Mouse (Mus musculus) ovary, adult 2 months (tissue): ENCODE data around the gene Bud13. TPM values are rescaled to one million over a fixed set of nuclear protein-coding genes. Genes with fewer than 3 reads are reported as not detected.

Experiments
- polyA plus RNA-seq: library from polyadenylated mRNA; depleted of rRNA; stranded (reverse); fragments of >200 nt; gene quantifications from 2 replicates; pipeline ENCODE4 v1.2.3, GENCODE M21; 2012; rRNA removed

The Bud13 gene
- polyA plus RNA-seq = 11.8 and 14.7 TPM in 2 replicates

DNA sequence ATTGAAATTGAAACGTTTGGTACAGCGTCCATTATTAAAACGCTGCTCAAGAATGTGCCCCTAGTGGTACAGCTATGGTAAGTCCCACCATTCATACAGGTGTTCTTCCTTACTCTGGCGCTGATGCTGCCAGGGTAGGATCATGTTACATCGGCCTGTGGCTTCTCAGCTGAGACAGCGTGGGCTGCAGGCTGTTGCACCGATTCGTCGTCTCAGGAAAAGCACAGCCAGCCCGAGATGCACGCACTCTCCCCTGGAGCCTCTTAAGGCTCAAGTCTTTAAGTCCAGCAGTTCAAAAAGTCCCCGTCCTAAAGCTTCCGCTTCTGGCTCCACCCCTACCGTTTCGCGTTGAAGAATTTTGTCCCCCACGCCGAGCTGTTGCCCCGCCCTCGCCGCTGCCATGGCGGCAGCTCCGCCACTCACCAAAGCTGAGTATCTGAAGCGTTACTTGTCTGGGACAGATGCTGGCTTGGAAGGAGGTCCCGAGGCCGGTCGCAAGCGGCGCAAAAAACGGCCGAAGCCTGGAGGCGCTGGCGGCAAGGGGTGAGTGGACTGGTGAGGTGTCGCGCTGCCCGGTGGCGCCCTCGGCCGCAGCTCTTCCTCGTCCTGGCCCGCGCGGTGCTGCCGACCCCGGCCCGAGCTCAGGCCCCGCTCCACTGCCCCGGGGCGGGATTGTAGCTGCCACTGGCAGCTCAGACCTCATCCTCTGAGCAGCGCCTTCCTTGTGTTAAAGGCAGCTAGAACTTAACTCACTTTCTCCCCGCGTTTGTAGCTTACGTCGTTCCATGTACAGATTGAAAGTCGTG is at the start of gene Bud13:
Bud13 (plus strand) TSS at position 378 of the 806 bp plus-strand sequence.

GRCm38 (mm10) chr9:46235596-46235648 is 47.4 kb upstream of the Bud13 start, which contains the start of gene Apoc3:
Gene Apoc3, minus strand, starts transcription at chr9:46235636.

GRCm38 (mm10) chr9:46240526-46241153 is 42.2 kb upstream of the Bud13 start, which contains the start of gene Apoa4:
Gene Apoa4, plus strand, starts transcription at chr9:46240696.

DNA sequence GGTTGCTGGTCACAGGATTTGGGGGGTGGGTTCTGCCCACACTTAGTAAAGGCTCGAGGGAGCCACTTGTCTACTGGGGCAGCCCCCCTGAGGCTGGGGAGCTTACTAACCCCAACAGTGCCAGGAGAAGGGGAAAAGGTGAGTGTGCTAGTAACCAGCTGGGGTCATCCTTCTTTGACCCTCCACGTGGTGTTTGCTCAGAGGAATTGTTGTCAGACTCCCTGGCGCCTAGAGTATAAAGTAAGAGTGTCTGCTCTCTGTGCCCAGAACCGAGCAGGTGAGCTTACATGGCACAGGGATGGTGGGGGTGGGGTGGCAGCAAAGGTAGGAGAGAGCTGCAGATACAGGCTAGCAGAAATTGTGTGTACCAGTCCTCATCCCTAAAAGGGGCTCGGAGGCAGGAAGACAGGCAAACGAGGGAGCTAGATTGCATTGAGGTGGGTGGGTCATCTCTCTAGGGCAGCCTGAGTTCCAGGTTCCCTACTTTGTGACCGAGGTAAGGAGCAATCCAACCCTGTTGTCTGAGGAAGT is 14.4 kb upstream of the Bud13 start, which contains the start of gene Apoa5:
Apoa5 (plus strand) TSS at position 291 of the 531 bp plus-strand sequence.

GRCm38 (mm10) chr9:46272677-46273454 is 9.9 kb upstream of the Bud13 start, which contains the start of gene Zpr1:
Gene Zpr1, plus strand, starts transcription at chr9:46273064.

GRCm38 (mm10) chr9:46319886-46320285 is 37.1 kb downstream of the Bud13 start, which contains the start of gene 4931429L15Rik:
Gene 4931429L15Rik, minus strand, starts transcription at chr9:46319986.

Other genes starting within 250 kb of the Bud13 start
- 45.3 and 66.3 TPM in 2 replicates for gene Apoa1, start 54.4 kb upstream of the Bud13 start, polyA plus RNA-seq
- gene Apoc3, start 47.4 kb upstream of the Bud13 start, polyA plus RNA-seq = 7.2 and 21.7 TPM in 2 replicates
- 71.0 and 101 TPM in 2 replicates for gene Apoa4, start 42.3 kb upstream of the Bud13 start, polyA plus RNA-seq
- 1.0 and 1.4 TPM in 2 replicates for gene Apoa5, start 14.4 kb upstream of the Bud13 start, polyA plus RNA-seq
- gene Zpr1, start 9.9 kb upstream of the Bud13 start, polyA plus RNA-seq = 30.1 and 44.3 TPM in 2 replicates
- gene 4931429L15Rik, start 37.0 kb downstream of the Bud13 start, polyA plus RNA-seq = not detected in 2 replicates